Mouse (Mus musculus): ENCODE measurements at regions not wholly inside any gene's neighbourhood (a gene's known extent, or its start where the extent isn't known, plus 50 kb on each side); places are given as distances from the start of the nearest gene placed in this dataset.
A peak's percentile ranks its signal among the peaks of the same experiment; 100 is the strongest.

GRCm38 (mm10) chr2:72752624-72753176, 227.5 kb downstream of the Sp3 start:
- H3K9ac ChIP-seq (ENCODE audit: low read length): no peak overlapping the region
- no peaks in the 10 kb centered on the region for H3K36me3 ChIP-seq (ENCODE audit: control insufficient read depth, insufficient read depth, low read length)
- no peak overlapping the region for H3K4me2 ChIP-seq (ENCODE audit: low read depth, low read length)
- 0 out of 2 replicates have a peak, but pooled peaks cover 3% of the 10 kb centered on the region for H3K4me1 ChIP-seq (ENCODE audit: control insufficient read depth, insufficient read depth, low read length)
- ATAC-seq (ENCODE audit: insufficient read depth, low FRiP score): peak; percentile 93
- H3K4me3 ChIP-seq (replicated peaks; ENCODE audit: low read length): no peak overlapping the region
- 24% methylated on average over 4 of the region's 4 CpGs for WGBS
- H3K9me3 ChIP-seq (replicated peaks; ENCODE audit: control insufficient read depth, low read length): peaks cover 5% of the 10 kb centered on the region; the same call in 1 of the 2 replicates
- H3K27ac ChIP-seq (ENCODE audit: low read length): peak overlapping the region; percentile 69
- no peaks in the 10 kb centered on the region for H3K27me3 ChIP-seq (ENCODE audit: control insufficient read depth, insufficient read depth, low read length)

DNA sequence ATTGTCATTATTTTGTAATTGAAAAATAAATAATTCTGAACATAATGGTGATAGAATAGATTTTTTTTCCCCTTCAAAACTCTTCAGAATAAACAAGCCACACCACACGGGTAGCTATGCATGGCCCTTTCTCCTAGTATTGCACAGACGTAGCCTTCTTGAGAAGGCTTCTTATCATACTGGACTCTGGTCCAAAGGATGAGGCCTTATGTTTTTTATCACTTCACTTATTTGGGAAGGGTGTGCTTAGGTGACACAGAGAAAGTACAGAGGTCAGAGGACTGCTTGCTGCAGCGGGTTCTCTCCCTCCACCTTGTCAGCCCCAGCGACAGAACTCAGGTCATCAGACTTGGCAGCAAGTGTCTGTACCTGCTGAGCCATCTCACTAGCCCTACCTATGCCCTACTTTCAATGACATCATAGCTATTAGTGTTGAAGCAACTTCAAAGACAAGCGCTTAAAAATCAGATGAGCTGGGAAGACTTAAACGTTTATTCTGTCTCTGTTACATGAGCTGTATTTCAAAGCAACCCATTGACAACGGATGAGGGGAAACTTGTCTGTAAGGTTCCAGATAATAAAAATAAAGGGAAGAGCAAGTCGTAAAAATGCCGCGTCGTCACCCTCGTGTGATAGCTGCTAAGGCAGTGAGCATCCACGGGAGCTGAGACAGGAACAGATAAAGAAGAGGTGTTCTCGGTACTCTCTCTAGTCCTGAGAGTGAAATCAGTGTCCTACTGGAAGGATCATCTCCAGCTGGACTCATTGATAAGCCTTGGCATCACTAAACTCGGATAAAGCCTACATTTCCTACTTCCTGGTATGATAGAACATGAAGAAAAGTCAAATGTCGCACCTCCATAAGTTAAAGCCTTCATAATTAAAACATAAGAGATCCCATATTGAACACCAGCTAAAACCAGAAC, 226.2 kb downstream of the Sp3 start:
- 82% methylated on average over 16 of the region's 16 CpGs for WGBS
- H3K4me2 ChIP-seq (ENCODE audit: low read depth, low read length): no peak overlapping the region
- no peaks in the 10 kb centered on the region for H3K36me3 ChIP-seq (ENCODE audit: control insufficient read depth, insufficient read depth, low read length)
- H3K9me3 ChIP-seq (replicated peaks; ENCODE audit: control insufficient read depth, low read length): peaks cover 5% of the 10 kb centered on the region; the same call in 1 of the 2 replicates
- no peak overlapping the region for H3K27ac ChIP-seq (ENCODE audit: low read length)
- H3K4me3 ChIP-seq (replicated peaks; ENCODE audit: low read length): no peak overlapping the region
- ATAC-seq (ENCODE audit: insufficient read depth, low FRiP score): no peak
- no peak overlapping the region for H3K9ac ChIP-seq (ENCODE audit: low read length)
- H3K27me3 ChIP-seq (ENCODE audit: control insufficient read depth, insufficient read depth, low read length): no peaks in the 10 kb centered on the region
- 0 out of 2 replicates have a peak, but pooled peaks cover 3% of the 10 kb centered on the region for H3K4me1 ChIP-seq (ENCODE audit: control insufficient read depth, insufficient read depth, low read length)

GRCm38 (mm10) chr2:72763454-72763853, 216.8 kb downstream of the Sp3 start:
- Histone ChIP-seq H3K9ac (ENCODE audit: low read length) (no peak overlapping the region), H3K4me2 (ENCODE audit: low read depth, low read length) (no peak overlapping the region), H3K27me3 (ENCODE audit: control insufficient read depth, insufficient read depth, low read length) (no peaks in the 10 kb centered on the region), H3K4me1 (ENCODE audit: control insufficient read depth, insufficient read depth, low read length) (no peaks in the 10 kb centered on the region), H3K36me3 (ENCODE audit: control insufficient read depth, insufficient read depth, low read length) (no peaks in the 10 kb centered on the region), H3K27ac (ENCODE audit: low read length) (no peak overlapping the region), H3K9me3 (replicated peaks; ENCODE audit: control insufficient read depth, low read length) (no peaks in the 10 kb centered on the region), H3K4me3 (replicated peaks; ENCODE audit: low read length) (no peak overlapping the region)
- ATAC-seq (ENCODE audit: insufficient read depth, low FRiP score): no peak
- 85% methylated on average over 5 of the region's 5 CpGs for WGBS

- Histone ChIP-seq H3K4me2 (ENCODE audit: low read depth, low read length) (no peak overlapping the region), H3K9me3 (replicated peaks; ENCODE audit: control insufficient read depth, low read length) (0 out of 2 replicates have a peak, but pooled peaks cover 3% of the 10 kb centered on the region), H3K27me3 (ENCODE audit: control insufficient read depth, insufficient read depth, low read length) (no peaks in the 10 kb centered on the region), H3K9ac (ENCODE audit: low read length) (no peak overlapping the region), H3K27ac (ENCODE audit: low read length) (no peak overlapping the region), H3K4me1 (ENCODE audit: control insufficient read depth, insufficient read depth, low read length) (no peaks in the 10 kb centered on the region), H3K36me3 (ENCODE audit: control insufficient read depth, insufficient read depth, low read length) (no peaks in the 10 kb centered on the region), H3K4me3 (replicated peaks; ENCODE audit: low read length) (no peak overlapping the region)
- WGBS: 54% methylated on average over 11 of the region's 11 CpGs
- no peak; the same call in 1 of the 2 replicates for ATAC-seq (ENCODE audit: insufficient read depth, low FRiP score)
Measured at GRCm38 (mm10) chr2:72769030-72769630, 211.1 kb downstream of the Sp3 start.

DNA sequence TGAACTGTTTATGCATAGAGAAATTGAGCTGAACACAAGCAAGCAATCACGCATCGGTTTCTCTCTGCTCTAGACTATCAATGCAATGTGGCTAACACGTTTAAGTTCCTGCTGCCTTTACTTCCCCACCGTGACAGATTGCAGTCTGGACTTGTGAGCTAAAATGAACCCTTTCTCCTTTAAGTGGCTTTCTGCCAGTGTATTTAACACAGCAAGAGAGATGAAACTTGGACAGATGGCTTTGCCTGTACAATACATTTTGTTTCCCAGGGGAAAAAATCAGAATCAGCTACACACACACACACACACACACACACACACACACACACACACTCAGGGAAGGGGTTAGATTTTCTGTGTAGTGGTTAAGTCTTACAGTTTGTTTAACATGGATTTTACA, 206.8 kb downstream of the Sp3 start:
- no peak for ATAC-seq (ENCODE audit: insufficient read depth, low FRiP score)
- Histone ChIP-seq H3K27me3 (ENCODE audit: control insufficient read depth, insufficient read depth, low read length) (no peaks in the 10 kb centered on the region), H3K4me3 (replicated peaks; ENCODE audit: low read length) (no peak overlapping the region), H3K27ac (ENCODE audit: low read length) (no peak overlapping the region), H3K36me3 (ENCODE audit: control insufficient read depth, insufficient read depth, low read length) (no peaks in the 10 kb centered on the region), H3K4me2 (ENCODE audit: low read depth, low read length) (no peak overlapping the region), H3K9me3 (replicated peaks; ENCODE audit: control insufficient read depth, low read length) (0 out of 2 replicates have a peak, but pooled peaks cover 3% of the 10 kb centered on the region), H3K9ac (ENCODE audit: low read length) (no peak overlapping the region), H3K4me1 (ENCODE audit: control insufficient read depth, insufficient read depth, low read length) (no peaks in the 10 kb centered on the region)
- 72% methylated on average over 4 of the region's 4 CpGs for WGBS

DNA sequence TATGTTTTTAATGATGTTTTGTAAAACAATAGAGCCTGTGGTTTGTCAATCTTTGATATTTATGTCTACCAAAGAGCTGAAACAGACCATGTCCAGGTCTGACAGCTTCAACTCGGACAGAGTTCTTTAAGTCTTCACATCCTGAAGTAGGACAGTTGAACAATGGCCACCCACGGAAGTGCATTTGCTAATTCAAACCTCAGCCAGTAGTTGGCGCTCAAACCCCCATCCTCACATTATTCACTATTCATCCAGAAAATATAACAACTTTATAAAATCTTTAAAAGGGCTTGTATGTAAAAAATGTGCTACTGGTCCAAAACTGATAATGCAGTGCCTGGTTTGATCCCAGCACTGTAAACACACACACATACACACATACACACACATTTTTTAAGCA, 202.9 kb downstream of the Sp3 start:
- Histone ChIP-seq H3K4me3 (replicated peaks; ENCODE audit: low read length) (no peak overlapping the region), H3K27me3 (ENCODE audit: control insufficient read depth, insufficient read depth, low read length) (no peaks in the 10 kb centered on the region), H3K4me2 (ENCODE audit: low read depth, low read length) (no peak overlapping the region), H3K4me1 (ENCODE audit: control insufficient read depth, insufficient read depth, low read length) (no peaks in the 10 kb centered on the region), H3K9ac (ENCODE audit: low read length) (no peak overlapping the region), H3K27ac (ENCODE audit: low read length) (no peak overlapping the region), H3K9me3 (replicated peaks; ENCODE audit: control insufficient read depth, low read length) (0 out of 2 replicates have a peak, but pooled peaks cover 3% of the 10 kb centered on the region), H3K36me3 (ENCODE audit: control insufficient read depth, insufficient read depth, low read length) (no peaks in the 10 kb centered on the region)
- 62% methylated on average over 3 of the region's 3 CpGs for WGBS
- ATAC-seq (ENCODE audit: insufficient read depth, low FRiP score): no peak

GRCm38 (mm10) chr2:72777806-72778510, 202.3 kb downstream of the Sp3 start:
- Histone ChIP-seq H3K27me3 (ENCODE audit: control insufficient read depth, insufficient read depth, low read length) (no peaks in the 10 kb centered on the region), H3K9ac (ENCODE audit: low read length) (no peak overlapping the region), H3K4me2 (ENCODE audit: low read depth, low read length) (no peak overlapping the region), H3K9me3 (replicated peaks; ENCODE audit: control insufficient read depth, low read length) (0 out of 2 replicates have a peak, but pooled peaks cover 3% of the 10 kb centered on the region), H3K4me3 (replicated peaks; ENCODE audit: low read length) (no peak overlapping the region), H3K27ac (ENCODE audit: low read length) (no peak overlapping the region), H3K36me3 (ENCODE audit: control insufficient read depth, insufficient read depth, low read length) (no peaks in the 10 kb centered on the region), H3K4me1 (ENCODE audit: control insufficient read depth, insufficient read depth, low read length) (no peaks in the 10 kb centered on the region)
- 80% methylated on average over 8 of the region's 8 CpGs for WGBS
- no peak for ATAC-seq (ENCODE audit: insufficient read depth, low FRiP score)

DNA sequence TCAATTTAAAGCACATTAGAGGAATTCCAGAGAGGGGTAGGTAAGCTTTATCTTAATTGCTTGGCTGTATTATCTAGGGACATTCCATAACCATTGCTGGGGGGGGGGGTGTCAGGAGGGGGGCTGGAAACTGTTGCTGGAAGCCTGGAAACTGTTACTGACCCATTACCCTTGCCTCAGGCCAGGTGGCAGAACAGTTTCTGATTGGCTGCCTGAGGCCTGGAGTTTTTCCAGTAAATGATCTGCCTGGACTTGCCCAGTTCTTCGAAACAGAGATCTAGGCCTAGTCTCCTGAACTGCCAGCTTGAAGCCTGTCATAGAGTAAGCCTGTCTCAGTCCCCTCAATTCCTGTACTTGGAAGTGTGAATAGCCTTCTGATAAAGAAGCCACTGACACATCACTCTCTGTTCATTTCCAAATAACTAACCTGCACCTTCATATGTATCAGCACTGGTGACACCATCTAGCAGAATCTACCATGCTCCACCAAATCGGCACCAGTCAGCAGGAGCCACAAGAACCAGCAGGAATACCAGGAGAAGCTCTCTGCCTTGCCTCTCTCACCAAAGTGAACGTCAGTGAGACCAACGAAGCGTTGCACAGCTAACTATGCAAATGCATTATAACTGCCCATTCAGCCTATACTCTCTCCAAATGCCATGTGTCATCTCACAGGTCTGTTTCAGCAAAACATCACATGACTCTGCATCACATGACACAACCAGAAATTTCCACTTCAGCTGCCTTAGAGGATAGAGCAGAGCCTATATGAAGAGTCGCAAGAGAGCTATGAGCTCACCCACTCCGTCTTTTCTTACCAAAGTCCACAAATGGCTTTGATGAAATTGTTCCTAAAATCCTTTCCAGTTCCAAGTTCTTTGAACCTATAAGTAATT, 200.7 kb downstream of the Sp3 start:
- 82% methylated on average over 7 of the region's 7 CpGs for WGBS
- Histone ChIP-seq H3K4me2 (ENCODE audit: low read depth, low read length) (no peak overlapping the region), H3K4me1 (ENCODE audit: control insufficient read depth, insufficient read depth, low read length) (no peaks in the 10 kb centered on the region), H3K4me3 (replicated peaks; ENCODE audit: low read length) (no peak overlapping the region), H3K27me3 (ENCODE audit: control insufficient read depth, insufficient read depth, low read length) (no peaks in the 10 kb centered on the region), H3K9ac (ENCODE audit: low read length) (no peak overlapping the region), H3K36me3 (ENCODE audit: control insufficient read depth, insufficient read depth, low read length) (no peaks in the 10 kb centered on the region), H3K9me3 (replicated peaks; ENCODE audit: control insufficient read depth, low read length) (no peaks in the 10 kb centered on the region), H3K27ac (ENCODE audit: low read length) (no peak overlapping the region)
- ATAC-seq (ENCODE audit: insufficient read depth, low FRiP score): no peak

Measured in stomach, embryonic 16.5 days (tissue).